Mouse (Mus musculus): ENCODE measurements at regions not wholly inside any gene's neighbourhood (a gene's known extent, or its start where the extent isn't known, plus 50 kb on each side); places are given as distances from the start of the nearest gene placed in this dataset.
"Not testable (repeated sequence)": the region's sequence is repeated elsewhere in the genome, so short reads cannot be mapped to it uniquely, and the experiment has no call there.

GRCm38 (mm10) chrX:41216827-41217226 is 183.8 kb upstream of the Gria3 start:
- no peak for ATAC-seq (replicated peaks; ENCODE audit: low read depth, poor library complexity, severe bottlenecking)

GRCm38 (mm10) chrX:41249739-41250138 is 150.9 kb upstream of the Gria3 start:
- not testable (repeated sequence) for ATAC-seq (replicated peaks; ENCODE audit: low read depth, poor library complexity, severe bottlenecking)

GRCm38 (mm10) chrX:41252923-41253322 is 147.7 kb upstream of the Gria3 start:
- peak; percentile 63; the same call in 1 of the 2 replicates for ATAC-seq (replicated peaks; ENCODE audit: low read depth, poor library complexity, severe bottlenecking)

- ATAC-seq (replicated peaks; ENCODE audit: low read depth, poor library complexity, severe bottlenecking) = no peak
These were observed 146.0 kb upstream of the Gria3 start for GRCm38 (mm10) chrX:41254695-41255094.

- ATAC-seq (replicated peaks; ENCODE audit: low read depth, poor library complexity, severe bottlenecking) = peak; percentile 99
These were observed 109.6 kb upstream of the Gria3 start for GRCm38 (mm10) chrX:41291098-41291497.

GRCm38 (mm10) chrX:41316493-41316892 is 84.2 kb upstream of the Gria3 start:
- no peak for ATAC-seq (replicated peaks; ENCODE audit: low read depth, poor library complexity, severe bottlenecking)

- ATAC-seq (replicated peaks; ENCODE audit: low read depth, poor library complexity, severe bottlenecking) = peak; percentile 56
These were observed 82.9 kb upstream of the Gria3 start for GRCm38 (mm10) chrX:41317740-41318139.

GRCm38 (mm10) chrX:41319896-41320295 is 80.8 kb upstream of the Gria3 start:
- ATAC-seq (replicated peaks; ENCODE audit: low read depth, poor library complexity, severe bottlenecking) = no peak
